Mouse (Mus musculus) G1E (cell line): ENCODE data around the gene Atp8b5. TPM values are rescaled to one million over a fixed set of nuclear protein-coding genes. Genes with fewer than 3 reads are reported as not detected.

Experiments used
- ATAC-seq: 2 replicates; pipeline ENCODE4 v1.8.0; 2016; ENCODE audit warnings: mild to moderate bottlenecking; ENCODE audit not compliant: insufficient number of reproducible peaks, poor library complexity, low FRiP score, severe bottlenecking; ENCODE audit errors: extremely low read depth
- DNase-seq: peaks from one replicate; pipeline ENCODE4 v3.0.0; 2012; ENCODE audit warnings: low spot score
- H3K27me3 ChIP-seq: 2 replicates; pipeline ENCODE4 v1.6.1; 2012; ENCODE audit warnings: mild to moderate bottlenecking, low read length, inconsistent platforms; ENCODE audit not compliant: insufficient read depth
- H3K36me3 ChIP-seq: replicated peaks from 2 replicates; pipeline ENCODE3; 2012; ENCODE audit warnings: mild to moderate bottlenecking, inconsistent platforms
- H3K4me1 ChIP-seq: 2 replicates; pipeline ENCODE4 v1.6.1; 2012; ENCODE audit warnings: low read depth, low read length, inconsistent platforms, mixed read lengths; ENCODE audit not compliant: insufficient read depth
- H3K4me3 ChIP-seq: 2 replicates; pipeline ENCODE4 v1.5.1; 2012; ENCODE audit warnings: low read depth, mild to moderate bottlenecking, inconsistent platforms, low read length, moderate library complexity, mixed read lengths
- H3K9me3 ChIP-seq: replicated peaks from 2 replicates; pipeline ENCODE4 v1.6.1; 2012; ENCODE audit warnings: inconsistent platforms
- CTCF ChIP-seq: IDR thresholded peaks from 2 replicates; pipeline ENCODE4 v1.5.1; 2012; ENCODE audit warnings: low read depth, low read length, inconsistent platforms, mixed read lengths
- GATA1 ChIP-seq: IDR thresholded peaks from 2 replicates; pipeline ENCODE4 v1.6.1; 2012; ENCODE audit warnings: borderline replicate concordance, low read length, inconsistent platforms, mixed read lengths
- GATA2 ChIP-seq: IDR thresholded peaks from 2 replicates; pipeline ENCODE4 v1.6.1; 2012; ENCODE audit warnings: low read depth, low read length, inconsistent platforms, borderline replicate concordance
- POLR2AphosphoS5 ChIP-seq: IDR thresholded peaks from 2 replicates; pipeline ENCODE4 v1.6.1; 2012; ENCODE audit warnings: low read depth, low read length, inconsistent platforms; ENCODE audit not compliant: insufficient replicate concordance
- TAL1 ChIP-seq: conservative IDR thresholded peaks from 2 replicates; pipeline ENCODE4 v1.6.1; 2012; ENCODE audit warnings: low read depth, low read length, inconsistent platforms, mixed read lengths
- polyA plus RNA-seq: library from polyadenylated mRNA; stranded (reverse); fragments of >175 nt; gene quantifications from 2 replicates; pipeline ENCODE4 v1.2.3, GENCODE M21; 2012
- total RNA-seq, 2 experiments: library from RNA; stranded (forward) in 1 of 2; stranded (reverse) in 1 of 2; fragments of 200-1000 nt in 1 of 2; fragments of >200 nt in 1 of 2; fragmentation: Nextera tagmentation in 1 of 2; gene quantifications; 2 replicates each; pipeline ENCODE4 v1.2.3; 2014 to 2017

Gene Atp8b5
- total and polyA plus RNA-seq, 3 experiments: 0.24 to 5.3 (median 3.5) TPM

DNA sequence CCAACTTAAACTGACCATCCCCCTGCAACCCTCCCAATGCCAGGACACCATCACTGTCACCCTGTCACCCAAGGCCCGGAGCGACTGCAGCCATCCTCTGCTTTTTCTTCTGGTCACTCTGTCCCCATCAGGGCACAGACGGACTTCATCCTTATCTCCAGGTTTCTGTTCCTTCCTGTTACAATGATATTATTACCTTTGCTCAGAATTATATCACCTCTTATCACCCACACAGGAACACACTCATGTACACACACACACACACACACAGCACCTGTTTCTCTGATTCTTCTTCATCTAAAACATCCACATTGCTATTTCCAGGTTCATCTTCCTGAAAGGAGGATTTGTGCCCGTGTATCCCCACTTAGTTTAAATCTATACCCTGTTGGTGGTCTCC is 107.3 kb downstream of the Atp8b5 start:
- no peak for ATAC-seq
- DNase-seq: no peak

DNA sequence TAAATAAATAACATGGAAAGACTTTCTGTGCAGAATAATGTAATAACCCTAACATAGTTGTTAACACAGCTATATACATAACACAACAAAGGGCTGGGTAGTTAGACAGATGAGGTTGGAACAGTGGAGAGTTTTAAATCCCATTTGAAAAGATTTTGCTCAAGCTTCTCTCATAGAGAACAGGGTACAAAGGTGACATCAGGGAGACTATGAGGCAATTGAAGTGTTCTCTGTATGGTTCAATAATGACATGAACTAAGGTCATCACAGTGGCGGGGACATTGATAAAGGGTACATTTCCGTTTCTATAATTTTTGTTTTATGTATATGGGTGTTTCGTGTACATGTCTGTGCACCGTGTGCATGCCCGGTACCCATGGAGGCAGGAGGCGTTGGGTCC is 112.6 kb downstream of the Atp8b5 start:
- Histone ChIP-seq H3K27me3 (peaks cover 22% of the 10 kb centered on the region), H3K4me3 (no peak overlapping the region), H3K4me1 (peaks cover 11% of the 10 kb centered on the region), H3K9me3 (peaks cover 5% of the 10 kb centered on the region), H3K36me3 (no peaks in the 10 kb centered on the region)
- TF ChIP-seq GATA1 (no peak), GATA2 (no peak)
- ATAC-seq (no peak), DNase-seq (no peak)

More for the DNA sequence above, 107.3 kb downstream of the Atp8b5 start:
- no peak for TF ChIP-seq CTCF
- no peak for TF ChIP-seq GATA1
- TF ChIP-seq GATA2: no peak
- TF ChIP-seq POLR2AphosphoS5: no peak
- TF ChIP-seq TAL1: no peak
- Histone ChIP-seq H3K4me3 (no peak overlapping the region), H3K4me1 (peaks cover 8% of the 10 kb centered on the region), H3K36me3 (no peaks in the 10 kb centered on the region), H3K27me3 (peaks cover 48% of the 10 kb centered on the region), H3K9me3 (no peaks in the 10 kb centered on the region)

DNA sequence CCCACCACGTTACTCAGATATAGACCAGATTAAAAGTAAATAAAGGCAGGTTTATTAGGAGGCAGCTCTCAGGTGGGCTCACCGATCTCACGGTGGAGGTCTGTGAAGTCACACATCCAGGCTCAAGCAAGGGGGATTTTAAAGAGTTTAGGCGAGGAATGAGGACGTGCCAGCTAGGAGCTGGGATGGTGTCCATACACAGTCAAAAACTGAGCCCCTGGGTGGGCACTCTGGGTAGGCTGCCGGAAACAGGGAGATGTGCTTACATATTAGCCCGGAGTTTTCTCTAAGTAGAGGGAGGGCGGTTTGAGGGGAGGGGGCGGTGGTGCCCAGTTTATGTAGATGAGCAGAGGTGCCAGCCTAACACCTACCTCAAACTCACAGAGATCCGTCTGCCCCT is 114.0 kb downstream of the Atp8b5 start:
- ATAC-seq (no peak), DNase-seq (no peak)
- TF ChIP-seq TAL1: no peak
- no peak for TF ChIP-seq GATA1
- TF ChIP-seq GATA2: no peak
- TF ChIP-seq POLR2AphosphoS5: no peak
- no peak for TF ChIP-seq CTCF
- peaks cover 5% of the 10 kb centered on the region for H3K9me3 ChIP-seq
- peaks cover 15% of the 10 kb centered on the region for H3K27me3 ChIP-seq
- no peaks in the 10 kb centered on the region for H3K36me3 ChIP-seq
- peaks cover 9% of the 10 kb centered on the region for H3K4me1 ChIP-seq
- no peak overlapping the region for H3K4me3 ChIP-seq

DNA sequence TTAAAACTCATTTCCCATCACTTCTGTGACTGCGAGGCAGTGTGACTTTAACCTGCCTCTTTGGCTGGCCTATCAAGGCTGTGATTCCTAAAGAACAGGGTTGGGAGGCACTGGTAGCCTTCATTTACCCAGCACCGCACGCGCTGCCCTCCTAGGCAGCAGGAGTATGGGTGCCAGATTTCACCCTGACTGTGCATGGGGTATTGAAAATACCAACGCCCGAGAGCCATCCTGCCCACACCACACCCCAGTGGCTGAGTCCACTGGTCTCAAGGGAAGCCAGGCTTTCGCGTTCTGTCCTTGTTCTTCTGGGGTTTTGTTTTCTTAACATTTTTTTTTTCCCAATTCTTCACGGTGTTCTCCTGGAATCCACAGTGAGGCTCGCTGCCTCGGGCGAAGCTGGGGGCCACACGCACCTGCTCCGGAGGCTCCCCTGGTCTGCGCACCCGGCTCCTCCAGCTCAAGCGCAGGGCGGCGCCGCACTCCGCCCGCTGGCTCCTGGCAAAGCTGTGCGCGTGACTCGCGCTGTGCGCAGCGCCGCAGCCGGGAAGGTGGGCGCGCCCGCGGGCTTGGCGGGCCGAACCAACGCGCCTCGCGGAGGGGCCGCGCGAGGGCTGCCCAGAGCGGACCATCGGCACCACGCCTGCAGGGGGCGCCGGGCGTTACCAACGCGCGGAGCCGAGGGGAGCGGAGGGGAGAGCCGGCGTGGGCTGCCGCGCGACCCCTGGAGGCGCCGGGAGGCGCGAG is 114.6 kb downstream of the Atp8b5 start, which contains the start of gene Rusc2:
TSS of gene Rusc2 (plus strand) at position 572 of the 747 bp plus-strand sequence.
- TF ChIP-seq CTCF (no peak), TAL1 (no peak), POLR2AphosphoS5 (no peak), GATA1 (no peak), GATA2 (no peak)
- H3K4me3 ChIP-seq: peak within 1 kb of the TSS; percentile 30; the same call in 1 of the 2 replicates
- ATAC-seq: no peak
- H3K9me3 ChIP-seq: peaks cover 5% of the 10 kb centered on the region
- no peak for DNase-seq
- no peaks in the 10 kb centered on the region for H3K36me3 ChIP-seq
- H3K27me3 ChIP-seq: peaks cover 15% of the 10 kb centered on the region
- peaks cover 10% of the 10 kb centered on the region for H3K4me1 ChIP-seq

DNA sequence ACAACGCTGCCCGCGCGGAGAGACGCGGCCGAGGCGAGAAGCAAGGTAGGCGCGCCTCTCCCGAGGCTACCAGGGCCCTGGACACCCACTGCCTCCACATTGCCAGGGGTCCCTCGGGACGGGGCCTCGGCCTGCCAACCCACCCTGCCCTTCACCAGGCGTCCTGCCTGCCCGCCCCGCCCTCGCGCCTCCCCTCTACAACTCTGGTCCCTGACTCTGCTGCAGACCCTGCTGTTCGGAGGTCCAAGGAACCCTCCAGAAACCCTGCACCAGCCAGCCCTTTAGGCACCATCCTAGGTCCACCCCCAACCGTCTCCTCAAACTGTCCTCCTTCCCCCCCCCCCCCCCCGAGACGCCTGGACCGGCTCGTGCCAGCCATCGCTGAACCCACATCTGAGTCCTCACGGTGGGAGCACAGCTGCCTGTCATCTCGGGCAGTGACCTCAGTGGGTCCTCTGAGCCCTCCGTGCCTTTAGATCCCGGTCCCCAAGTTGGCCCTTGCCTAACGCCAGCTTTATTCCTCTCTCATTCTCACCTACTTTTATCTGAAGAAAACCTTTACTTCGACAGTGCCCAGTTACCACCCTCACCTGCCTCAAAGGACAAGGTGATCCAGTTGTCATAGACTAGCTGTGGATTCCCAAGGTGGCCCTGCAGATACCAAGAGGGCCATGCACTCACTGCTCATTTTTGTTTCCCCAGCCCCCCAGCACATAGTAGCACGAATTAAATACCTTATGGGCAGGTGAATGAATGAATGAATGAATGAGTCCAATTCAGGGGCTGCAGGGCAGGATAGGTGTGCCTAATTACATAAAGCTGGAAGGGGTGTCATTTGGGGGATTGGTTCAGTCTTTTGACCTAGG is 115.4 kb downstream of the Atp8b5 start:
- H3K36me3 ChIP-seq: no peaks in the 10 kb centered on the region
- no peak for DNase-seq
- peaks cover 5% of the 10 kb centered on the region for H3K9me3 ChIP-seq
- TF ChIP-seq POLR2AphosphoS5: no peak
- TF ChIP-seq GATA1: no peak
- no peak for ATAC-seq
- H3K4me3 ChIP-seq: peak overlapping the region; percentile 30; the same call in 1 of the 2 replicates
- H3K27me3 ChIP-seq: peaks cover 12% of the 10 kb centered on the region
- H3K4me1 ChIP-seq: peaks cover 11% of the 10 kb centered on the region

DNA sequence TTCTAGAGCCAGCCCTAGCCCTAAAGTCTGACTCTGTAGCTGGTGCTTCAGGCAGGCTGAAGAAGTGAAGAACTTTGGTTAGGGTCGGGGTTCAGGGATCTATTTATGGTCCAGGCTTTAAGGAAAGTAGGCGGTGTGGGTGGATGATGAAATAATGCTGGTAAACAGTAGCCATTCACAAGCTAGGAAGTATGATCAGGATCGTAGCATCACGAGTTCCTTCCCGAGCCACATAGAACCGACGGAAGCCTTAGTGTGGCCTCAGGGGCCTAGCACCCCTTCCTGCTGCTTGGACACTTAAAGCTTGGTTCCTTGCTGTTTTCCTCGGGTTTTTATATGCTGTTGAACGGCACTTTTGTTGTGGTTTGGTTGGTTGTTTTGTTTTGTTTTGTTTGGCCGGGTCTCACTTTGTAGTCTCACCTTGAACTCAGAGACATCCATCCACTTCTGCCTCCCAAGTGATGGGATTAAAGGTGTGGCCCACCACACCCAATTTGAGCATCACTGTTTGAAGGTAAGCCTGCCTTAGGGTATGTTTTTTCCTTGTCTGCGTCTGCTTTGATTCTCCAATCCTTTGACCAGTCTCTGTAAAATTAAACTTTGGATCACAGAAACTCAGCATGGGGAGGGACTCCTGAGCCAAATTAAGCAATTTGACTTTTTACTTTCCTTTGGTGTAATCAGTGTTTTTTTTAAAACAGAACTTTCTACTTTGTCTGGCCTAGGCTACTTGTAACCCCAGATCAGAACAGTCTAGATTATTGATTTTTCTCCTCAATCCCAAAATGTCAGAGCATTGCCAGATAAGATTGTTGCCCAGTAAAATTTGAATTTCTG is 116.5 kb downstream of the Atp8b5 start:
- TF ChIP-seq CTCF (no peak), TAL1 (no peak), POLR2AphosphoS5 (no peak), GATA1 (no peak), GATA2 (no peak)
- Histone ChIP-seq H3K27me3 (peaks cover 12% of the 10 kb centered on the region; the same call in 1 of the 2 replicates), H3K4me3 (no peak overlapping the region), H3K36me3 (no peaks in the 10 kb centered on the region), H3K9me3 (peaks cover 5% of the 10 kb centered on the region), H3K4me1 (peaks cover 11% of the 10 kb centered on the region)
- no peak for ATAC-seq
- no peak for DNase-seq
